Mouse (Mus musculus) bone marrow, adult 2 months (tissue): ENCODE results near the gene 4930522H14Rik. TPM values are rescaled to one million over a fixed set of nuclear protein-coding genes. Genes with fewer than 3 reads are reported as not detected.

Experiments used
- H3K27ac ChIP-seq: fragments of 200-500 bp; 2 replicates; pipeline ENCODE4 v1.5.1; 2012; ENCODE audit warnings: low read depth, mild to moderate bottlenecking, control low read depth, inconsistent platforms, low read length; ENCODE audit not compliant: control insufficient read depth, poor library complexity, insufficient read depth
- H3K4me1 ChIP-seq: fragments of 200-500 bp; 2 replicates; pipeline ENCODE4 v1.6.1; 2011; ENCODE audit warnings: low read length; ENCODE audit not compliant: control insufficient read depth, insufficient read depth
- H3K4me3 ChIP-seq: fragments of 200-500 bp; replicated peaks from 2 replicates; pipeline ENCODE3; 2011; ENCODE audit warnings: mild to moderate bottlenecking, low read depth, low read length, control low read depth; ENCODE audit not compliant: control insufficient read depth
- CTCF ChIP-seq: fragments of 200-500 bp; IDR thresholded peaks from 2 replicates; pipeline ENCODE4 v1.5.1; 2011; ENCODE audit warnings: low read length, control low read depth; ENCODE audit not compliant: control insufficient read depth, insufficient read depth
- POLR2A ChIP-seq: fragments of 200-500 bp; IDR thresholded peaks from 2 replicates; pipeline ENCODE4 v1.6.1; 2011; ENCODE audit warnings: low read depth, mild to moderate bottlenecking, control low read depth, low read length, borderline replicate concordance; ENCODE audit not compliant: control insufficient read depth
- WGBS: fragments of 180-500 bp; shearing (Covaris S2); methylation state at CpG from one replicate; pipeline ENCODE4 v1.1.7; 2018; 5-methylcytosine and 5-hydroxymethylcytosine counted together
- polyA plus RNA-seq: library from polyadenylated mRNA; stranded (reverse); fragments of >200 nt; gene quantifications from 2 replicates; pipeline ENCODE4 v1.2.4, GENCODE M21; 2011; ENCODE audit warnings: low replicate concordance; ENCODE audit not compliant: missing spikeins, insufficient read depth, insufficient read length

Gene 4930522H14Rik
- polyA plus RNA-seq, 1 experiment: not detected

- TF ChIP-seq POLR2A: no peak
- TF ChIP-seq CTCF: no peak
- WGBS: 48% methylated on average over 3 of the region's 3 CpGs
- H3K4me1 ChIP-seq: peaks cover 4% of the 10 kb centered on the region; the same call in 1 of the 2 replicates
- H3K27ac ChIP-seq: no peak within 1 kb of the TSS
- peak within 1 kb of the TSS; percentile 12 for H3K4me3 ChIP-seq
These were observed 46.5 kb downstream of the 4930522H14Rik start, which contains the start of gene Rnf11 for GRCm38 (mm10) chr4:109484621-109485020. Gene Rnf11 (minus strand): TSS chr4:109484728.

- Histone ChIP-seq H3K4me1 (peaks cover 4% of the 10 kb centered on the region; the same call in 1 of the 2 replicates), H3K4me3 (no peak overlapping the region), H3K27ac (no peak overlapping the region)
- 85% methylated on average over 1 of the region's 1 CpGs for WGBS
- TF ChIP-seq CTCF: no peak
These were observed 48.4 kb downstream of the 4930522H14Rik start for GRCm38 (mm10) chr4:109482701-109483100.

- Histone ChIP-seq H3K4me3 (no peak overlapping the region), H3K4me1 (peaks cover 6% of the 10 kb centered on the region; the same call in 1 of the 2 replicates), H3K27ac (no peak overlapping the region)
- no peak for TF ChIP-seq CTCF
- no peak for TF ChIP-seq POLR2A
- 28% methylated on average over 2 of the region's 2 CpGs for WGBS
These were observed 49.7 kb downstream of the 4930522H14Rik start for GRCm38 (mm10) chr4:109481424-109481823.

- Histone ChIP-seq H3K4me3 (no peak overlapping the region), H3K27ac (no peak overlapping the region), H3K4me1 (peaks cover 5% of the 10 kb centered on the region; the same call in 1 of the 2 replicates)
- no peak for TF ChIP-seq POLR2A
- TF ChIP-seq CTCF: no peak
- WGBS: 86% methylated on average over 3 of the region's 3 CpGs
These were observed 53.6 kb downstream of the 4930522H14Rik start for GRCm38 (mm10) chr4:109477454-109477853.

- TF ChIP-seq CTCF (no peak; the same call in 1 of the 2 replicates), POLR2A (peak; percentile 81; the same call in 1 of the 2 replicates)
- peak overlapping the region; percentile 96 for H3K4me3 ChIP-seq
- peaks cover 5% of the 10 kb centered on the region; the same call in 1 of the 2 replicates for H3K4me1 ChIP-seq
- under 1% methylated on average over 37 of the region's 39 CpGs for WGBS
- H3K27ac ChIP-seq: peak overlapping the region; percentile 96
These were observed 54.5 kb downstream of the 4930522H14Rik start for GRCm38 (mm10) chr4:109476554-109477014.

GRCm38 (mm10) chr4:109475577-109476553 is 55.2 kb downstream of the 4930522H14Rik start:
- Histone ChIP-seq H3K4me3 (peak overlapping the region; percentile 96), H3K27ac (peak overlapping the region; percentile 96), H3K4me1 (peaks cover 3% of the 10 kb centered on the region; the same call in 1 of the 2 replicates)
- TF ChIP-seq POLR2A (peak; percentile 34; the same call in 1 of the 2 replicates), CTCF (no peak)
- 1% methylated on average over 59 of the region's 68 CpGs for WGBS

- Histone ChIP-seq H3K4me3 (no peak overlapping the region), H3K4me1 (peaks cover 3% of the 10 kb centered on the region; the same call in 1 of the 2 replicates)
These were observed 56.0 kb downstream of the 4930522H14Rik start for GRCm38 (mm10) chr4:109475078-109475477.

GRCm38 (mm10) chr4:109472566-109472965 is 58.5 kb downstream of the 4930522H14Rik start:
- TF ChIP-seq POLR2A: no peak
- no peak for TF ChIP-seq CTCF
- Histone ChIP-seq H3K4me1 (peaks cover 3% of the 10 kb centered on the region; the same call in 1 of the 2 replicates), H3K27ac (no peak overlapping the region), H3K4me3 (no peak overlapping the region)
- WGBS: 85% methylated on average over 3 of the region's 3 CpGs

More at GRCm38 (mm10) chr4:109475078-109475477, 56.0 kb downstream of the 4930522H14Rik start:
- TF ChIP-seq CTCF: no peak
- TF ChIP-seq POLR2A: no peak
- 62% methylated on average over 2 of the region's 2 CpGs for WGBS
- no peak overlapping the region for H3K27ac ChIP-seq
